Comparison of ENCODE assay signal across 8 mouse cellular contexts in genomic region chr10:77531026-77532019, GRCm38 (mm10). TPM values are rescaled to one million over a fixed set of nuclear protein-coding genes. Genes with fewer than 3 reads are reported as not detected.
DNase-seq lines count a peak whose midpoint lies in the region; ATAC-seq and TF ChIP-seq lines count a peak whose summit lies in the region.

No protein-coding gene starts in this region.

- TF ChIP-seq CTCF in C2C12 (IDR thresholded peaks at IDR 0.05; ENCODE audit: control insufficient read depth, insufficient read depth, insufficient read length) = no peak

- DNase-seq in heart, postnatal 4 days = no peak
- DNase-seq in layer of hippocampus, adult 18-20 months (ENCODE audit: low spot score in 2 of 2) = no peak
- DNase-seq in gastrocnemius, postnatal 10 days = no peak

- no peak overlapping the region for H3K4me2 ChIP-seq in heart, embryonic 11.5 days
- H3K4me2 ChIP-seq in kidney, embryonic 15.5 days = no peak overlapping the region

- H3K27me3 ChIP-seq in heart, embryonic 11.5 days (ENCODE audit: control insufficient read depth, insufficient read depth, low read length) = no peaks in the 10 kb centered on the region
- H3K27me3 ChIP-seq in C2C12 (ENCODE audit: control insufficient read depth, insufficient read depth, insufficient read length) = no peaks in the 10 kb centered on the region
- no peaks in the 10 kb centered on the region for H3K27me3 ChIP-seq in kidney, embryonic 15.5 days

- no peaks in the 10 kb centered on the region for H3K36me3 ChIP-seq in heart, embryonic 11.5 days (ENCODE audit: control insufficient read depth, insufficient read depth, low read length)
- H3K36me3 ChIP-seq in C2C12 (ENCODE audit: control insufficient read depth, insufficient read depth) = no peaks in the 10 kb centered on the region
- H3K36me3 ChIP-seq in kidney, embryonic 15.5 days = no peaks in the 10 kb centered on the region

- no peak overlapping the region for H3K4me3 ChIP-seq in heart, embryonic 11.5 days (ENCODE audit: low read depth, low read length)
- H3K4me3 ChIP-seq in C2C12 (ENCODE audit: insufficient read depth, poor library complexity, severe bottlenecking) = no peak overlapping the region
- no peak overlapping the region for H3K4me3 ChIP-seq in kidney, embryonic 15.5 days (replicated peaks)

- WGBS in heart, embryonic 11.5 days (ENCODE audit: insufficient replicate concordance) = 43% methylated on average over 6 of the region's 6 CpGs
- 73% methylated on average over 6 of the region's 6 CpGs for WGBS in kidney, embryonic 15.5 days

- no peaks in the 10 kb centered on the region for H3K79me3 ChIP-seq in C2C12 (ENCODE audit: low read depth)

- peaks cover 16% of the 10 kb centered on the region for H3K4me1 ChIP-seq in heart, embryonic 11.5 days (ENCODE audit: control insufficient read depth, insufficient read depth, low read length)
- H3K4me1 ChIP-seq in kidney, embryonic 15.5 days = no peaks in the 10 kb centered on the region

- no peak overlapping the region for H3K9ac ChIP-seq in heart, embryonic 11.5 days (ENCODE audit: low read depth, low read length)
- H3K9ac ChIP-seq in kidney, embryonic 15.5 days = no peak overlapping the region

- no peaks in the 10 kb centered on the region for H3K79me2 ChIP-seq in C2C12 (ENCODE audit: control insufficient read depth, insufficient read depth)

- ATAC-seq in heart, embryonic 11.5 days (replicated peaks; ENCODE audit: insufficient number of reproducible peaks, low FRiP score, low TSS enrichment) = peak; percentile 55; the same call in 1 of the 2 replicates
- peak; percentile 72 to 73 for ATAC-seq in hematopoietic stem cell, adult 5-6 weeks (replicated peaks in 1 of 2; ENCODE audit: insufficient read depth in 1 of 2, low FRiP score in 2 of 2, low TSS enrichment in 1 of 2, low read depth in 1 of 2, poor library complexity in 2 of 2, severe bottlenecking in 2 of 2)
- ATAC-seq in neutrophil, adult 5-6 weeks (ENCODE audit: extremely low read depth, insufficient number of reproducible peaks, low FRiP score, poor library complexity, severe bottlenecking) = peak; percentile 9; the same call in 1 of the 2 replicates
- no peak for ATAC-seq in kidney, embryonic 15.5 days (replicated peaks; ENCODE audit: low FRiP score)

- no peak overlapping the region for H3ac ChIP-seq in C2C12 (ENCODE audit: control insufficient read depth, insufficient read length, low read depth)

- H3K9me3 ChIP-seq in heart, embryonic 11.5 days (replicated peaks; ENCODE audit: control insufficient read depth, low read length) = no peaks in the 10 kb centered on the region
- no peaks in the 10 kb centered on the region for H3K9me3 ChIP-seq in kidney, embryonic 15.5 days (replicated peaks)

- H3K27ac ChIP-seq in heart, embryonic 11.5 days (ENCODE audit: low read depth, low read length) = 0 out of 2 replicates have a peak overlapping the region, but pooled peaks have one; percentile 11
- no peak overlapping the region for H3K27ac ChIP-seq in kidney, embryonic 15.5 days

TF ChIP-seq in C2C12, 6 proteins besides CTCF, POLR2A, EP300 and RAD21:
- TF ChIP-seq MAX (IDR thresholded peaks at IDR 0.05) (peak; percentile 67), USF1 (IDR thresholded peaks at IDR 0.05; ENCODE audit: low read depth) (peak; percentile 68), FOSL1 (IDR thresholded peaks at IDR 0.05; ENCODE audit: insufficient read depth, low read length, poor library complexity, severe bottlenecking) (peak; percentile 84), MYOD1 (IDR thresholded peaks at IDR 0.05; ENCODE audit: control insufficient read depth, insufficient read length, low read depth) (no peak)

RNA-seq across cellular contexts. Expression of gene Itgb2, which starts 1.3 kb away (rescaled TPM):
- polyA plus RNA-seq in heart, embryonic 11.5 days (2014; fragmentation: Nextera tagmentation; extraction: Ambion mirVana) = 2.3 and 2.4 TPM in 2 replicates
- total RNA-seq in heart, postnatal 4 days (2021) = 1 to 10 TPM; 2.0 to 2.5 TPM
- polyA plus RNA-seq in C2C12 (2012; fragmentation: generic; extraction: Trizol) = 0.47 TPM
- total RNA-seq in hematopoietic stem cell, adult 5-6 weeks (2017) = 51.2 and 56.5 TPM in 2 replicates
- 452 and 473 TPM in 2 replicates for total RNA-seq in neutrophil, adult 5-6 weeks (2017)
- polyA plus RNA-seq in kidney, embryonic 15.5 days (2015; fragmentation: Nextera tagmentation; extraction: Ambion mirVana) = 2.1 and 2.3 TPM in 2 replicates
- total RNA-seq in layer of hippocampus, adult 18-20 months (2021) = 1 to 10 TPM; 3.6 to 4.5 TPM
- total RNA-seq in gastrocnemius, postnatal 10 days (2021) = 1 to 10 TPM; 2.1 to 4.5 TPM

RNA-seq across cellular contexts. Expression of gene Fam207a, which starts 15.7 kb away (rescaled TPM):
- 26.2 and 28.1 TPM in 2 replicates for polyA plus RNA-seq in heart, embryonic 11.5 days (2014; fragmentation: Nextera tagmentation; extraction: Ambion mirVana)
- 10 to 100 TPM; 12.6 to 13.2 TPM for total RNA-seq in heart, postnatal 4 days (2021)
- 45.2 TPM for polyA plus RNA-seq in C2C12 (2012; fragmentation: generic; extraction: Trizol)
- total RNA-seq in hematopoietic stem cell, adult 5-6 weeks (2017) = 19.2 and 32.6 TPM in 2 replicates
- 23.3 and 29.5 TPM in 2 replicates for total RNA-seq in neutrophil, adult 5-6 weeks (2017)
- 34.3 and 37.2 TPM in 2 replicates for polyA plus RNA-seq in kidney, embryonic 15.5 days (2015; fragmentation: Nextera tagmentation; extraction: Ambion mirVana)
- 10 to 100 TPM; 37.6 to 40.5 TPM for total RNA-seq in layer of hippocampus, adult 18-20 months (2021)
- 10 to 100 TPM in 1 of 2 experiments, 1 to 10 TPM in 1; 9.9 to 10.4 TPM for total RNA-seq in gastrocnemius, postnatal 10 days (2021)

RNA-seq across cellular contexts. Expression of gene Pttg1ip, which starts 50.2 kb away (rescaled TPM):
- 108 and 113 TPM in 2 replicates for polyA plus RNA-seq in heart, embryonic 11.5 days (2014; fragmentation: Nextera tagmentation; extraction: Ambion mirVana)
- 100 to 1,000 TPM; 113 to 119 TPM for total RNA-seq in heart, postnatal 4 days (2021)
- 96.1 TPM for polyA plus RNA-seq in C2C12 (2012; fragmentation: generic; extraction: Trizol)
- total RNA-seq in hematopoietic stem cell, adult 5-6 weeks (2017) = 56.2 and 65.8 TPM in 2 replicates
- total RNA-seq in neutrophil, adult 5-6 weeks (2017) = 78.7 and 87.5 TPM in 2 replicates
- 149 and 152 TPM in 2 replicates for polyA plus RNA-seq in kidney, embryonic 15.5 days (2015; fragmentation: Nextera tagmentation; extraction: Ambion mirVana)
- 10 to 100 TPM; 69.2 to 78.2 TPM for total RNA-seq in layer of hippocampus, adult 18-20 months (2021)
- total RNA-seq in gastrocnemius, postnatal 10 days (2021) = 10 to 100 TPM; 70.2 to 71.3 TPM
